Mouse (Mus musculus) liver, embryonic 14.5 days (tissue): ENCODE measurements around the gene Lyrm4. TPM values are rescaled to one million over a fixed set of nuclear protein-coding genes. Genes with fewer than 3 reads are reported as not detected.
A peak's percentile ranks its signal among the peaks of the same experiment; 100 is the strongest.

ENCODE experiments used
- ATAC-seq: fragments of 200-750 bp; cut with Nextera tagmentation; 2 replicates; pipeline ENCODE4 v1.8.0; 2017; ENCODE audit warnings: moderate number of reproducible peaks, mild to moderate bottlenecking, moderate library complexity; ENCODE audit not compliant: insufficient read depth
- DNase-seq, 3 experiments: peaks; one replicate each; pipeline ENCODE4 v3.0.0-alpha.2; 2012 to 2013; ENCODE audit warnings: low read depth in 3 of 3, low spot score in 3 of 3
- H3K27ac ChIP-seq: fragments of 300-500 bp; sonication (generic); 2 replicates; pipeline ENCODE4 v1.5.1; 2014; ENCODE audit warnings: moderate library complexity, mild to moderate bottlenecking, control low read depth, inconsistent platforms
- H3K27me3 ChIP-seq: fragments of 300-500 bp; sonication (generic); 2 replicates; pipeline ENCODE4 v1.6.1; 2014; ENCODE audit warnings: mild to moderate bottlenecking, low read length, moderate library complexity; ENCODE audit not compliant: control insufficient read depth, insufficient read depth
- H3K36me3 ChIP-seq: fragments of 300-500 bp; sonication (generic); replicated peaks from 2 replicates; pipeline ENCODE4 v1.6.1; 2014; ENCODE audit warnings: low read depth; ENCODE audit not compliant: control insufficient read depth, insufficient read depth
- H3K4me1 ChIP-seq, 2 experiments: fragments of 200-500 bp in 1 of 2; fragments of 300-500 bp in 1 of 2; sonication (generic) in 1 of 2; replicated peaks; 2 replicates each; pipeline ENCODE4 v1.6.1; 2012 to 2014; ENCODE audit warnings: antibody characterized with exemption in 1 of 2, inconsistent platforms in 1 of 2, low read length in 1 of 2; ENCODE audit not compliant: control insufficient read depth in 2 of 2, insufficient read depth in 2 of 2
- H3K4me2 ChIP-seq: fragments of 300-500 bp; sonication (generic); 2 replicates; pipeline ENCODE4 v1.6.1; 2014; ENCODE audit warnings: low read depth, mild to moderate bottlenecking, control low read depth, moderate library complexity
- H3K4me3 ChIP-seq, 2 experiments: fragments of 200-500 bp in 1 of 2; fragments of 300-500 bp in 1 of 2; sonication (generic) in 1 of 2; 2 replicates each; pipeline ENCODE4 v1.5.1; 2012 to 2014; ENCODE audit warnings: low read depth in 2 of 2, low read length in 2 of 2, mild to moderate bottlenecking in 2 of 2, control low read depth in 1 of 2, inconsistent platforms in 1 of 2, moderate library complexity in 1 of 2; ENCODE audit not compliant: insufficient read depth in 1 of 2
- H3K9ac ChIP-seq: fragments of 300-500 bp; sonication (generic); replicated peaks from 2 replicates; pipeline ENCODE4 v1.6.1; 2014; ENCODE audit warnings: mild to moderate bottlenecking, control low read depth, moderate library complexity
- H3K9me3 ChIP-seq: fragments of 300-500 bp; sonication (generic); 2 replicates; pipeline ENCODE4 v1.6.1; 2016; ENCODE audit warnings: low read length, mixed read lengths; ENCODE audit not compliant: control insufficient read depth
- CTCF ChIP-seq: IDR thresholded peaks from 2 replicates; pipeline ENCODE4 v1.5.1; 2016; ENCODE audit warnings: antibody characterized with exemption, low read depth, control low read depth
- EP300 ChIP-seq: IDR thresholded peaks from 2 replicates; pipeline ENCODE4 v1.6.1; 2016; ENCODE audit warnings: antibody characterized with exemption, low read depth
- WGBS: fragments of 180-500 bp; shearing (Covaris S2); extraction: QIAGEN DNeasy Blood & Tissue Kit; methylation state at CpG from one replicate; pipeline ENCODE4 v1.1.7; 2014; ENCODE audit not compliant: insufficient replicate concordance; 5-methylcytosine and 5-hydroxymethylcytosine counted together
- polyA plus RNA-seq, 2 experiments: library from polyadenylated mRNA; depleted of rRNA in 1 of 2; stranded (reverse) in 1 of 2; unstranded in 1 of 2; fragments of >200 nt; fragmentation: Nextera tagmentation in 1 of 2; extraction: Ambion mirVana in 1 of 2; gene quantifications; 2 replicates each; pipeline versions ENCODE4 v1.2.1 to v1.2.3; 2012 to 2014

Lyrm4 gene
- polyA plus RNA-seq, 2 experiments: 6.8 to 28.8 TPM

DNA sequence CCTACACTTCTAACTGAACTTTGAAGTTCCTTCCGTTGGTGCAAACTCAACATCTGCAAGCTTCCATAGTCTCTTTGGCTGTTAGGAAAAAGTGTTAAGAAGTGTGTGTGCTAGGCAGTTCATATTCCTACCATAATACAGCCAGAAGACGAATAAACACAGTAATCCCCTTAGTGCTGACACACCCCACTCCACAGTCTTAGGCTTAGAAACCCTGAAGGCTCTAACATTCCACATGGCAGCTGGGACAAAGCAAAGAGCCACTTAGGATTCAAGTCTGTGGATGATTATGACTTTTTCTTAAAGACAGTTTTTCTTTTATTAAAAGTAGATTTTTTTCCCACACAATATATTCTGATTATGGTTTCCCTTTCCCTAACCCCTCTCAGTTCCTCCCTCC lies 50.6 kb downstream of the Lyrm4 start:
- H3K9me3 ChIP-seq: no peaks in the 10 kb centered on the region
- TF ChIP-seq EP300 (no peak), CTCF (no peak)
- no peak overlapping the region for H3K27ac ChIP-seq
- no peak overlapping the region for H3K9ac ChIP-seq
- H3K4me1 ChIP-seq: peaks cover 0 to 2% of the 10 kb centered on the region in 2 experiments; a peak in 1 of 4 replicates
- H3K4me2 ChIP-seq: no peak overlapping the region
- no peak for ATAC-seq
- WGBS: 82% methylated on average over 2 of the region's 2 CpGs
- DNase-seq: no peak
- H3K4me3 ChIP-seq: no peak overlapping the region
- no peaks in the 10 kb centered on the region for H3K36me3 ChIP-seq
- no peaks in the 10 kb centered on the region for H3K27me3 ChIP-seq

- peak overlapping the region; percentile 99 for H3K27ac ChIP-seq
- peak overlapping the region; percentile 68 for H3K9ac ChIP-seq
- H3K36me3 ChIP-seq: no peaks in the 10 kb centered on the region
- WGBS: 56% methylated on average over 2 of the region's 2 CpGs
- H3K4me2 ChIP-seq: peak overlapping the region; percentile 65
- no peaks in the 10 kb centered on the region for H3K27me3 ChIP-seq
- peak overlapping the region; percentile 26 to 44; a peak in 3 of 4 replicates for H3K4me3 ChIP-seq
- ATAC-seq (peak; percentile 79), DNase-seq (peak in 2 of 3 experiments; percentile 42 to 59)
- H3K4me1 ChIP-seq: peaks cover 34 to 39% of the 10 kb centered on the region in 2 experiments
- TF ChIP-seq CTCF: peak; percentile 27; the same call in 1 of the 2 replicates
- no peak for TF ChIP-seq EP300
- H3K9me3 ChIP-seq: no peaks in the 10 kb centered on the region
Observed at GRCm38 (mm10) chr13:36057489-36057888, 59.8 kb downstream of the Lyrm4 start.

DNA sequence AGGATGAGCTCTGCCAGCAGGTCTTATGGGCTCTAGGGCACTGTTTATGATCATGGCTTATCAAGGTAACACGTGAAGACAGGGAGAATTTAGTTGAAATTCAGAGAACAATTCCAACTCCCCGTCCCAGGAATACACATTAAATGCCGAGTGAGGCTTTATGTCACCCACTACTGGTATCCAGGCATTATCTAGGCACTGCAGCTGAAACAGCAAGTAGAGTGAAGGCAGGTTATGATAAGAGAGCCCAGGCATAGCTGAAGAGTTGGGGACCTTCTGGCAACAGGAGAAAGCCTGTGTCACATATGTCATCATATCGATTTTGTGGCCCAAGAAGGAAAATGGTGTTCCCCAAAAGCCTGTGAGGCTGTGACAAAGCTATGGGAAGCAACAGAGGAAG lies 60.4 kb downstream of the Lyrm4 start:
- ATAC-seq (peak; percentile 98), DNase-seq (peak; percentile 79 to 85 (median 84))
- H3K27me3 ChIP-seq: no peaks in the 10 kb centered on the region
- no peaks in the 10 kb centered on the region for H3K9me3 ChIP-seq
- H3K4me3 ChIP-seq: peak overlapping the region; percentile 26 to 44
- peak overlapping the region; percentile 99 for H3K27ac ChIP-seq
- H3K4me2 ChIP-seq: peak overlapping the region; percentile 65
- 20% methylated on average over 4 of the region's 4 CpGs for WGBS
- no peaks in the 10 kb centered on the region for H3K36me3 ChIP-seq
- peak overlapping the region; percentile 68 for H3K9ac ChIP-seq
- peak; percentile 94 for TF ChIP-seq EP300
- TF ChIP-seq CTCF: no peak
- H3K4me1 ChIP-seq: peaks cover 34 to 41% of the 10 kb centered on the region in 2 experiments

- TF ChIP-seq EP300 (no peak), CTCF (no peak)
- Histone ChIP-seq H3K9ac (peak overlapping the region; percentile 68), H3K4me2 (peak overlapping the region; percentile 65), H3K9me3 (no peaks in the 10 kb centered on the region), H3K27me3 (no peaks in the 10 kb centered on the region), H3K4me1 (peaks cover 34 to 41% of the 10 kb centered on the region in 2 experiments), H3K36me3 (no peaks in the 10 kb centered on the region), H3K4me3 (peak overlapping the region; percentile 15 to 17; a peak in 3 of 4 replicates), H3K27ac (peak overlapping the region; percentile 99)
- ATAC-seq (peak; percentile 70), DNase-seq (peak in 1 of 3 experiments; percentile 17)
- 35% methylated on average over 1 of the region's 1 CpGs for WGBS
Observed at GRCm38 (mm10) chr13:36056509-36056908, 60.8 kb downstream of the Lyrm4 start.

GRCm38 (mm10) chr13:36035528-36035927 lies 81.8 kb downstream of the Lyrm4 start:
- Histone ChIP-seq H3K9me3 (no peaks in the 10 kb centered on the region), H3K4me2 (no peak overlapping the region), H3K4me3 (no peak overlapping the region), H3K36me3 (no peaks in the 10 kb centered on the region), H3K27me3 (no peaks in the 10 kb centered on the region), H3K4me1 (peaks cover 0 to 6% of the 10 kb centered on the region in 2 experiments; a peak in 2 of 4 replicates), H3K27ac (no peak overlapping the region), H3K9ac (no peak overlapping the region)
- no peak for TF ChIP-seq CTCF
- TF ChIP-seq EP300: no peak
- DNase-seq: no peak
- 57% methylated on average over 4 of the region's 4 CpGs for WGBS
- ATAC-seq: no peak
